Mouse (Mus musculus) limb, embryonic 12.5 days (tissue): ENCODE measurements around the gene Lamc3. TPM values are rescaled to one million over a fixed set of nuclear protein-coding genes. Genes with fewer than 3 reads are reported as not detected.

ENCODE experiments used
- ATAC-seq: fragments of 200-750 bp; cut with Nextera tagmentation; 2 replicates; pipeline ENCODE4 v1.8.0; 2017; ENCODE audit warnings: low read depth, moderate TSS enrichment; ENCODE audit not compliant: insufficient number of reproducible peaks, insufficient read depth, low FRiP score, low TSS enrichment
- H3K27ac ChIP-seq: fragments of 300-500 bp; sonication (generic); 2 replicates; pipeline ENCODE4 v1.5.1; 2016; ENCODE audit warnings: mild to moderate bottlenecking, moderate library complexity
- H3K27me3 ChIP-seq: fragments of 300-500 bp; sonication (generic); 2 replicates; pipeline ENCODE4 v1.6.1; 2016; ENCODE audit warnings: mild to moderate bottlenecking, moderate library complexity
- H3K36me3 ChIP-seq: fragments of 300-500 bp; sonication (generic); 2 replicates; pipeline ENCODE4 v1.6.1; 2016; ENCODE audit warnings: mild to moderate bottlenecking, moderate library complexity
- H3K4me1 ChIP-seq: fragments of 300-500 bp; sonication (generic); replicated peaks from 2 replicates; pipeline ENCODE4 v1.6.1; 2016
- H3K4me2 ChIP-seq: fragments of 300-500 bp; sonication (generic); 2 replicates; pipeline ENCODE4 v1.6.1; 2016; ENCODE audit warnings: mild to moderate bottlenecking, moderate library complexity
- H3K4me3 ChIP-seq: fragments of 300-500 bp; sonication (generic); replicated peaks from 2 replicates; pipeline ENCODE4 v1.5.1; 2016; ENCODE audit warnings: mild to moderate bottlenecking
- H3K9ac ChIP-seq: fragments of 300-500 bp; sonication (generic); replicated peaks from 2 replicates; pipeline ENCODE4 v1.6.1; 2016; ENCODE audit warnings: mild to moderate bottlenecking, moderate library complexity
- H3K9me3 ChIP-seq: fragments of 300-500 bp; sonication (generic); 2 replicates; pipeline ENCODE4 v1.6.1; 2016; ENCODE audit warnings: mild to moderate bottlenecking, moderate library complexity
- WGBS: fragments of 180-500 bp; shearing (Covaris S2); methylation state at CpG from one replicate; pipeline ENCODE4 v1.1.7; 2016; 5-methylcytosine and 5-hydroxymethylcytosine counted together
- polyA plus RNA-seq: library from polyadenylated mRNA; unstranded; fragments of >200 nt; fragmentation: Nextera tagmentation; extraction: Ambion mirVana; gene quantifications from 2 replicates; pipeline ENCODE4 v1.2.1, GENCODE M21; 2016

The Lamc3 gene
- polyA plus RNA-seq, 1 experiment from 2014 or later: 0.21 TPM

GRCm38 (mm10) chr2:31862919-31863318 lies 24.2 kb upstream of the Lamc3 start:
- peaks cover 18% of the 10 kb centered on the region for H3K27me3 ChIP-seq

GRCm38 (mm10) chr2:31863766-31864165 lies 23.3 kb upstream of the Lamc3 start:
- Histone ChIP-seq H3K36me3 (no peaks in the 10 kb centered on the region), H3K9ac (no peak overlapping the region), H3K4me3 (no peak overlapping the region), H3K4me2 (no peak overlapping the region), H3K4me1 (peaks cover 29% of the 10 kb centered on the region), H3K9me3 (no peaks in the 10 kb centered on the region), H3K27me3 (peaks cover 10% of the 10 kb centered on the region; the same call in 1 of the 2 replicates), H3K27ac (no peak overlapping the region)
- 83% methylated on average over 1 of the region's 1 CpGs for WGBS
- ATAC-seq: no peak

More at GRCm38 (mm10) chr2:31862919-31863318, 24.2 kb upstream of the Lamc3 start:
- H3K9me3 ChIP-seq: no peaks in the 10 kb centered on the region
- no peak for ATAC-seq
- WGBS: 67% methylated on average over 1 of the region's 1 CpGs
- no peak overlapping the region for H3K27ac ChIP-seq
- no peak overlapping the region for H3K4me2 ChIP-seq
- H3K4me1 ChIP-seq: peaks cover 38% of the 10 kb centered on the region
- no peak overlapping the region for H3K9ac ChIP-seq
- H3K4me3 ChIP-seq: no peak overlapping the region
- no peaks in the 10 kb centered on the region for H3K36me3 ChIP-seq

GRCm38 (mm10) chr2:31864891-31865290 lies 22.2 kb upstream of the Lamc3 start:
- Histone ChIP-seq H3K4me2 (no peak overlapping the region), H3K9me3 (no peaks in the 10 kb centered on the region), H3K9ac (no peak overlapping the region), H3K4me3 (no peak overlapping the region), H3K4me1 (peaks cover 18% of the 10 kb centered on the region), H3K27me3 (peaks cover 8% of the 10 kb centered on the region; the same call in 1 of the 2 replicates), H3K27ac (no peak overlapping the region), H3K36me3 (no peaks in the 10 kb centered on the region)
- no peak for ATAC-seq
- WGBS: 88% methylated on average over 9 of the region's 9 CpGs

- Histone ChIP-seq H3K36me3 (no peaks in the 10 kb centered on the region), H3K27me3 (peaks cover 5% of the 10 kb centered on the region; the same call in 1 of the 2 replicates), H3K9ac (no peak overlapping the region), H3K4me1 (peaks cover 14% of the 10 kb centered on the region), H3K4me3 (no peak overlapping the region), H3K27ac (no peak overlapping the region), H3K9me3 (no peaks in the 10 kb centered on the region), H3K4me2 (no peak overlapping the region)
- no peak for ATAC-seq
- WGBS: 59% methylated on average over 4 of the region's 4 CpGs
Measured at GRCm38 (mm10) chr2:31865322-31865721, 21.8 kb upstream of the Lamc3 start.

- Histone ChIP-seq H3K27ac (no peak overlapping the region), H3K4me3 (no peak overlapping the region), H3K27me3 (peaks cover 5% of the 10 kb centered on the region; the same call in 1 of the 2 replicates), H3K4me1 (peaks cover 14% of the 10 kb centered on the region), H3K4me2 (no peak overlapping the region), H3K36me3 (no peaks in the 10 kb centered on the region), H3K9ac (no peak overlapping the region), H3K9me3 (no peaks in the 10 kb centered on the region)
- 31% methylated on average over 2 of the region's 2 CpGs for WGBS
- no peak for ATAC-seq
Measured at GRCm38 (mm10) chr2:31865794-31866193, 21.3 kb upstream of the Lamc3 start.

GRCm38 (mm10) chr2:31867773-31868537 lies 19.1 kb upstream of the Lamc3 start:
- Histone ChIP-seq H3K9ac (no peak overlapping the region), H3K9me3 (no peaks in the 10 kb centered on the region), H3K4me3 (no peak overlapping the region), H3K36me3 (no peaks in the 10 kb centered on the region), H3K27ac (no peak overlapping the region), H3K4me1 (peaks cover 14% of the 10 kb centered on the region), H3K4me2 (no peak overlapping the region), H3K27me3 (no peaks in the 10 kb centered on the region)
- WGBS: 80% methylated on average over 8 of the region's 8 CpGs
- ATAC-seq: no peak

GRCm38 (mm10) chr2:31868538-31869164 lies 18.4 kb upstream of the Lamc3 start:
- Histone ChIP-seq H3K4me3 (no peak overlapping the region), H3K9me3 (no peaks in the 10 kb centered on the region), H3K27me3 (no peaks in the 10 kb centered on the region), H3K36me3 (no peaks in the 10 kb centered on the region), H3K4me1 (peaks cover 14% of the 10 kb centered on the region), H3K27ac (no peak overlapping the region), H3K9ac (no peak overlapping the region), H3K4me2 (no peak overlapping the region)
- WGBS: 66% methylated on average over 10 of the region's 10 CpGs
- ATAC-seq: no peak

GRCm38 (mm10) chr2:31869692-31870091 lies 17.4 kb upstream of the Lamc3 start:
- H3K4me3 ChIP-seq: no peak overlapping the region
- no peak overlapping the region for H3K27ac ChIP-seq
- WGBS: 91% methylated on average over 5 of the region's 5 CpGs
- no peak for ATAC-seq
- no peak overlapping the region for H3K9ac ChIP-seq
- H3K27me3 ChIP-seq: 0 out of 2 replicates have a peak, but pooled peaks cover 4% of the 10 kb centered on the region
- no peaks in the 10 kb centered on the region for H3K36me3 ChIP-seq
- H3K4me1 ChIP-seq: peaks cover 14% of the 10 kb centered on the region
- H3K9me3 ChIP-seq: no peaks in the 10 kb centered on the region
- no peak overlapping the region for H3K4me2 ChIP-seq

GRCm38 (mm10) chr2:31870683-31871082 lies 16.4 kb upstream of the Lamc3 start:
- Histone ChIP-seq H3K9me3 (no peaks in the 10 kb centered on the region), H3K27me3 (peaks cover 14% of the 10 kb centered on the region), H3K4me3 (no peak overlapping the region), H3K9ac (no peak overlapping the region), H3K36me3 (no peaks in the 10 kb centered on the region), H3K4me1 (peaks cover 8% of the 10 kb centered on the region), H3K4me2 (no peak overlapping the region), H3K27ac (no peak overlapping the region)
- no peak for ATAC-seq
- WGBS: 60% methylated on average over 3 of the region's 3 CpGs

GRCm38 (mm10) chr2:31874290-31874855 lies 12.7 kb upstream of the Lamc3 start:
- H3K9ac ChIP-seq: no peak overlapping the region
- no peaks in the 10 kb centered on the region for H3K4me1 ChIP-seq
- no peaks in the 10 kb centered on the region for H3K36me3 ChIP-seq
- H3K9me3 ChIP-seq: no peaks in the 10 kb centered on the region
- no peak for ATAC-seq
- H3K27ac ChIP-seq: no peak overlapping the region
- H3K4me3 ChIP-seq: no peak overlapping the region
- 81% methylated on average over 26 of the region's 26 CpGs for WGBS
- H3K4me2 ChIP-seq: no peak overlapping the region
- H3K27me3 ChIP-seq: peaks cover 45% of the 10 kb centered on the region

GRCm38 (mm10) chr2:31876446-31876845 lies 10.6 kb upstream of the Lamc3 start:
- ATAC-seq: no peak
- H3K4me1 ChIP-seq: peaks cover 7% of the 10 kb centered on the region
- no peak overlapping the region for H3K4me3 ChIP-seq
- H3K27ac ChIP-seq: no peak overlapping the region
- H3K27me3 ChIP-seq: peaks cover 65% of the 10 kb centered on the region
- no peaks in the 10 kb centered on the region for H3K9me3 ChIP-seq
- 36% methylated on average over 12 of the region's 12 CpGs for WGBS
- H3K36me3 ChIP-seq: no peaks in the 10 kb centered on the region
- H3K4me2 ChIP-seq: no peak overlapping the region
- no peak overlapping the region for H3K9ac ChIP-seq
